In genomic region chr16:55895651-55896095, GRCm38 (mm10) we compare ENCODE assay signal across 8 mouse cellular contexts. TPM values are rescaled to one million over a fixed set of nuclear protein-coding genes. Genes with fewer than 3 reads are reported as not detected.
DNase-seq lines count a peak whose midpoint lies in the region; ATAC-seq and TF ChIP-seq lines count a peak whose summit lies in the region.

No protein-coding gene starts in this region.

- intact Hi-C loops in gastrocnemius, postnatal 36 days (cut with DNase I): no loop called here

- no peaks in the 10 kb centered on the region for H3K4me1 ChIP-seq in lung, embryonic 14.5 days (ENCODE audit: insufficient read depth)
- H3K4me1 ChIP-seq in liver, postnatal 0 days (ENCODE audit: insufficient read depth): peaks cover 30% of the 10 kb centered on the region

- no peak for TF ChIP-seq CTCF in lung, embryonic 14.5 days (IDR thresholded peaks at IDR 0.05; ENCODE audit: low read depth)
- TF ChIP-seq CTCF in liver, postnatal 0 days (IDR thresholded peaks at IDR 0.05; ENCODE audit: low read depth): no peak

- no peaks in the 10 kb centered on the region for H3K27me3 ChIP-seq in lung, embryonic 14.5 days (ENCODE audit: insufficient read depth, low read length)
- no peaks in the 10 kb centered on the region for H3K27me3 ChIP-seq in liver, postnatal 0 days (ENCODE audit: insufficient read depth, low read length)

- ATAC-seq in lung, embryonic 14.5 days (ENCODE audit: insufficient read depth): peak; percentile 15; the same call in 1 of the 2 replicates
- peak; percentile 3 to 37; a peak in 2 of 4 replicates for ATAC-seq in hematopoietic stem cell, adult 5-6 weeks (replicated peaks in 1 of 2; ENCODE audit: insufficient read depth in 1 of 2, low FRiP score in 2 of 2, low TSS enrichment in 1 of 2, low read depth in 1 of 2, poor library complexity in 2 of 2, severe bottlenecking in 2 of 2)
- ATAC-seq in liver, postnatal 0 days: peak; percentile 31

- no peaks in the 10 kb centered on the region for H3K9me3 ChIP-seq in lung, embryonic 14.5 days (ENCODE audit: low read depth, low read length)
- H3K9me3 ChIP-seq in liver, postnatal 0 days (ENCODE audit: low read length): no peaks in the 10 kb centered on the region

- peak; percentile 57 for DNase-seq in lung, embryonic 14.5 days
- no peak for DNase-seq in lung, postnatal 25 days (ENCODE audit: low spot score)
- DNase-seq in brain, embryonic 18.5 days (ENCODE audit: low read depth, low spot score): peak; percentile 47
- DNase-seq in liver, postnatal 0 days: no peak
- DNase-seq in ovary, postnatal 14 days (ENCODE audit: low spot score): no peak
- no peak for DNase-seq in gastrocnemius, postnatal 36 days
- DNase-seq in thymus, postnatal 36 days: no peak

- peak overlapping the region; percentile 85 for H3K4me2 ChIP-seq in lung, embryonic 14.5 days
- peak overlapping the region; percentile 89 for H3K4me2 ChIP-seq in liver, postnatal 0 days (ENCODE audit: low read depth, low read length)

- H3K9ac ChIP-seq in lung, embryonic 14.5 days: peak overlapping the region; percentile 70
- H3K9ac ChIP-seq in liver, postnatal 0 days (replicated peaks): peak overlapping the region; percentile 72

- peak overlapping the region; percentile 76 for H3K4me3 ChIP-seq in lung, embryonic 14.5 days (ENCODE audit: low read depth, low read length)
- H3K4me3 ChIP-seq in liver, postnatal 0 days (ENCODE audit: low read depth, low read length): peak overlapping the region; percentile 81

- WGBS in lung, embryonic 14.5 days: 3% methylated on average over 9 of the region's 9 CpGs
- 5% methylated on average over 9 of the region's 9 CpGs for WGBS in liver, postnatal 0 days (ENCODE audit: insufficient replicate concordance)

- H3K36me3 ChIP-seq in lung, embryonic 14.5 days (ENCODE audit: insufficient read depth): 0 out of 2 replicates have a peak, but pooled peaks cover under 1% of the 10 kb centered on the region
- no peaks in the 10 kb centered on the region for H3K36me3 ChIP-seq in liver, postnatal 0 days (replicated peaks; ENCODE audit: insufficient read depth, low read length)

- no peak for TF ChIP-seq EP300 in liver, postnatal 0 days (IDR thresholded peaks at IDR 0.05; ENCODE audit: low read depth)

- H3K27ac ChIP-seq in lung, embryonic 14.5 days (ENCODE audit: low read depth): peak overlapping the region; percentile 86
- peak overlapping the region; percentile 90 for H3K27ac ChIP-seq in liver, postnatal 0 days (ENCODE audit: low read depth)

RNA-seq across cellular contexts. Expression of gene Nxpe3, which starts 0.6 kb away (rescaled TPM):
- 1.4 and 1.7 TPM in 2 replicates for polyA plus RNA-seq in lung, embryonic 14.5 days (2014; fragmentation: Nextera tagmentation; extraction: Ambion mirVana)
- total RNA-seq in hematopoietic stem cell, adult 5-6 weeks (2017): 12.3 and 19.0 TPM in 2 replicates
- polyA plus RNA-seq in liver, postnatal 0 days (2015; fragmentation: Nextera tagmentation; extraction: Ambion mirVana): 0.22 and 0.31 TPM in 2 replicates
- total RNA-seq in gastrocnemius, postnatal 36 days (2021): under 1 TPM; 0.12 to 0.48 TPM

RNA-seq across cellular contexts. Expression of gene Cep97, which starts 39.0 kb away (rescaled TPM):
- 11.9 and 14.0 TPM in 2 replicates for polyA plus RNA-seq in lung, embryonic 14.5 days (2014; fragmentation: Nextera tagmentation; extraction: Ambion mirVana)
- total RNA-seq in hematopoietic stem cell, adult 5-6 weeks (2017): 35.1 and 37.8 TPM in 2 replicates
- 2.4 and 2.7 TPM in 2 replicates for polyA plus RNA-seq in liver, postnatal 0 days (2015; fragmentation: Nextera tagmentation; extraction: Ambion mirVana)
- total RNA-seq in gastrocnemius, postnatal 36 days (2021): 1 to 10 TPM; 4.4 to 5.1 TPM

RNA-seq across cellular contexts. Expression of gene Nfkbiz, which starts 57.0 kb away (rescaled TPM):
- polyA plus RNA-seq in lung, embryonic 14.5 days (2014; fragmentation: Nextera tagmentation; extraction: Ambion mirVana): 5.8 and 6.3 TPM in 2 replicates
- total RNA-seq in hematopoietic stem cell, adult 5-6 weeks (2017): 84.1 and 85.5 TPM in 2 replicates
- polyA plus RNA-seq in liver, postnatal 0 days (2015; fragmentation: Nextera tagmentation; extraction: Ambion mirVana): 2.7 and 3.2 TPM in 2 replicates
- total RNA-seq in gastrocnemius, postnatal 36 days (2021): 1 to 10 TPM in 1 of 2 experiments, under 1 TPM in 1; 0.76 to 1.4 TPM

Comparison
In these comparisons a context has a peak if more than half of its experiments do, and no peak if none do; other contexts are left out.
1. DNase-seq: peak in lung, embryonic 14.5 days (single experiment) and brain, embryonic 18.5 days (single experiment); none in lung, postnatal 25 days (single experiment), liver, postnatal 0 days (single experiment), ovary, postnatal 14 days (single experiment), gastrocnemius, postnatal 36 days (0 of 2) and thymus, postnatal 36 days (0 of 2).
2. RNA of gene Nfkbiz, which starts 57.0 kb away (total RNA-seq): 84.1 to 85.5 TPM in hematopoietic stem cell, adult 5-6 weeks; 0.76 to 1.4 TPM in gastrocnemius, postnatal 36 days; every median in the first group is over 10 times any median in the second.
3. Peak in every context shown above with its lines, with median percentiles within 50 percentile points of each other: ATAC-seq.